Mouse (Mus musculus): ENCODE data around the gene Tmem132c. TPM values are rescaled to one million over a fixed set of nuclear protein-coding genes. Genes with fewer than 3 reads are reported as not detected.

Gene Tmem132c
- polyA plus RNA-seq, 1 experiment from 2014 or later, result 22.3 TPM

- ATAC-seq (ENCODE audit: low read depth) (no peak), DNase-seq (ENCODE audit: low spot score) (no peak)
- Histone ChIP-seq H3K27ac (replicated peaks; ENCODE audit: low read depth, low read length) (no peak overlapping the region), H3K27me3 (replicated peaks; ENCODE audit: control insufficient read depth, insufficient read depth, low read length) (no peaks in the 10 kb centered on the region), H3K9ac (ENCODE audit: low read depth, low read length) (no peak overlapping the region), H3K4me2 (ENCODE audit: low read depth, low read length) (no peak overlapping the region), H3K4me1 (ENCODE audit: control insufficient read depth, insufficient read depth, low read length) (no peaks in the 10 kb centered on the region), H3K9me3 (ENCODE audit: control insufficient read depth, low read length) (no peaks in the 10 kb centered on the region), H3K36me3 (ENCODE audit: control insufficient read depth, insufficient read depth, low read length) (no peaks in the 10 kb centered on the region), H3K4me3 (ENCODE audit: low read depth, low read length) (no peak overlapping the region)
- 93% methylated on average over 2 of the region's 2 CpGs for WGBS
These were observed 295.9 kb downstream of the Tmem132c start for GRCm38 (mm10) chr5:127537508-127537907.

DNA sequence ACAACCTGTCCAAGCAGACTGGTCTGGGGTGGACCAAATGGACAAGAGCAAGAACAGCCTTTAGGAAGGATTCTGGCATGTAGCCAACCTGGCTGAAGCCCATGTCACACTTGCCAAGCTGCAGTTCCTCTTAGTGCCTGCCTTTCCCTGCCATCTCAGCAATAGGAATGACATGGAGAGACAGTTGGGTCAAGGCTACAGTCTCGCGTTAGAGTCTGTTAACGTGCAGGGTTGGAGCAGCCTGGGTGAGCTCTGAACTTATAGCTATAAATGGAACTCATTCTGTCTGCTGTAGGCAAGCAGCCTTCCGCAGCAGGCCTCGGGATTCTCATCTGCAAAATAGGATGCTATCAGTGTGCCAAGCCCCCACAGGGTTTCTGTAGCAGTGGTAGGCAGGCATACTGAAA lies 305.0 kb downstream of the Tmem132c start:
- no peak overlapping the region for H3K4me3 ChIP-seq (ENCODE audit: low read depth, low read length)
- no peaks in the 10 kb centered on the region for H3K4me1 ChIP-seq (ENCODE audit: control insufficient read depth, insufficient read depth, low read length)
- H3K9me3 ChIP-seq (ENCODE audit: control insufficient read depth, low read length), result no peaks in the 10 kb centered on the region
- DNase-seq (ENCODE audit: low spot score), result no peak
- no peak overlapping the region for H3K4me2 ChIP-seq (ENCODE audit: low read depth, low read length)
- no peak overlapping the region for H3K27ac ChIP-seq (replicated peaks; ENCODE audit: low read depth, low read length)
- no peaks in the 10 kb centered on the region for H3K36me3 ChIP-seq (ENCODE audit: control insufficient read depth, insufficient read depth, low read length)
- H3K27me3 ChIP-seq (replicated peaks; ENCODE audit: control insufficient read depth, insufficient read depth, low read length), result no peaks in the 10 kb centered on the region
- no peak overlapping the region for H3K9ac ChIP-seq (ENCODE audit: low read depth, low read length)
- ATAC-seq (ENCODE audit: low read depth), result no peak
- 90% methylated on average over 5 of the region's 5 CpGs for WGBS

- H3K36me3 ChIP-seq (ENCODE audit: control insufficient read depth, insufficient read depth, low read length), result no peaks in the 10 kb centered on the region; the same call in 1 of the 2 replicates
- no peak overlapping the region for H3K9ac ChIP-seq (ENCODE audit: low read depth, low read length)
- DNase-seq (ENCODE audit: low spot score), result no peak
- H3K27ac ChIP-seq (replicated peaks; ENCODE audit: low read depth, low read length), result no peak overlapping the region
- H3K4me3 ChIP-seq (ENCODE audit: low read depth, low read length), result no peak overlapping the region
- ATAC-seq (ENCODE audit: low read depth), result no peak
- WGBS, result 82% methylated on average over 2 of the region's 2 CpGs
- no peaks in the 10 kb centered on the region for H3K27me3 ChIP-seq (replicated peaks; ENCODE audit: control insufficient read depth, insufficient read depth, low read length)
- H3K9me3 ChIP-seq (ENCODE audit: control insufficient read depth, low read length), result no peaks in the 10 kb centered on the region
- no peak overlapping the region for H3K4me2 ChIP-seq (ENCODE audit: low read depth, low read length)
- no peaks in the 10 kb centered on the region for H3K4me1 ChIP-seq (ENCODE audit: control insufficient read depth, insufficient read depth, low read length)
These were observed 306.5 kb downstream of the Tmem132c start for GRCm38 (mm10) chr5:127548136-127548535.

DNA sequence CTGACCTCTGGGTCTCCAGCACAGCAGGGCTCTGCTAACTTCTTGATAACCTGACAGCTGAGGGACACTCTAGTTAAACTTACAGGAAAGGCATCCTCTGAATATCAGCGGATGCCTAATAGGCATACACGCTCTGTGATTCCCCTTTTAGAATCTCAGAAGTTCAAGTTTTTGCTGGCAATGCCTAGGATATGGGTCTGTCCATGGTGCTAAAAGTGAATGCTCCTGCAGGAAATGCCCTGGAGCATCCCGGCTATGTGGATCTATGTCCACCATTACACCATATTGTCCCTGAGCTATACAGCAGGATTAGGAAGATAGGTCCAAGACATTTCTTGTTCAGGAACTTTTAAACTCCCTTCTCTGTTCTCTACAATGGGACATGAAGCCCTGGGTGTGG lies 319.5 kb downstream of the Tmem132c start:
- DNase-seq (ENCODE audit: low spot score), result no peak
- Histone ChIP-seq H3K9ac (ENCODE audit: low read depth, low read length) (no peak overlapping the region), H3K9me3 (ENCODE audit: control insufficient read depth, low read length) (no peaks in the 10 kb centered on the region), H3K27me3 (replicated peaks; ENCODE audit: control insufficient read depth, insufficient read depth, low read length) (no peaks in the 10 kb centered on the region), H3K27ac (replicated peaks; ENCODE audit: low read depth, low read length) (no peak overlapping the region), H3K4me2 (ENCODE audit: low read depth, low read length) (no peak overlapping the region), H3K4me3 (ENCODE audit: low read depth, low read length) (no peak overlapping the region), H3K36me3 (ENCODE audit: control insufficient read depth, insufficient read depth, low read length) (peaks cover 15% of the 10 kb centered on the region), H3K4me1 (ENCODE audit: control insufficient read depth, insufficient read depth, low read length) (no peaks in the 10 kb centered on the region)
- WGBS, result 77% methylated on average over 3 of the region's 3 CpGs
- no peak for ATAC-seq (ENCODE audit: low read depth)

DNA sequence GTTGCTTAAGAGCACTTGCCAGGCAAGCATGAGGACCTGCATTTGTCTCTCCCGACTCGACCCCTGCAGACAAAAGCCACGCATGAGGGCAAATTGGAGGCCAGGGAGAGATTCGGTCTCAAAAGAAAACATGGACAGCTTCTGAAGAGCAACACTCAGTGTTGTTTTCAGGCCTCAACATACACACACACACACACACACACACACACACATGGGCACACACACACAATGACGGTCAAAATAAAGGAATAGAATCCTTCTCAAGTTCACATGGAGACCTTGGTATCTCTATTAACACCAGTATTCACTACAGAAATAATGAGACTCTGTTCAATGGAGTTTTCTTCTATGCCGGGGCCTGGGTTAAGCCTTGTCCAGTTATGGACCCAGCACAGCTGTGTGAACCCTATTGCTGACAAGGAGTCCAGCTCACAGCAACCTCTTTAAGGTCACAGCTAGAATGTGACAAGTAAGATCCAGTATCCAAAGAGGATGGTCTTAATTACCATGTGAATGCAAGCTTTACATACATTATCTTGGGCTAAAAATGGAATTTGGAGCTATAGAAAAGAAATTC lies 325.6 kb downstream of the Tmem132c start:
- Histone ChIP-seq H3K27ac (replicated peaks; ENCODE audit: low read depth, low read length) (no peak overlapping the region), H3K4me2 (ENCODE audit: low read depth, low read length) (no peak overlapping the region), H3K36me3 (ENCODE audit: control insufficient read depth, insufficient read depth, low read length) (peaks cover 15% of the 10 kb centered on the region), H3K9ac (ENCODE audit: low read depth, low read length) (no peak overlapping the region), H3K27me3 (replicated peaks; ENCODE audit: control insufficient read depth, insufficient read depth, low read length) (no peaks in the 10 kb centered on the region), H3K4me3 (ENCODE audit: low read depth, low read length) (no peak overlapping the region), H3K4me1 (ENCODE audit: control insufficient read depth, insufficient read depth, low read length) (no peaks in the 10 kb centered on the region), H3K9me3 (ENCODE audit: control insufficient read depth, low read length) (no peaks in the 10 kb centered on the region)
- DNase-seq (ENCODE audit: low spot score) (no peak), ATAC-seq (ENCODE audit: low read depth) (no peak)
- WGBS, result 78% methylated on average over 6 of the region's 6 CpGs

DNA sequence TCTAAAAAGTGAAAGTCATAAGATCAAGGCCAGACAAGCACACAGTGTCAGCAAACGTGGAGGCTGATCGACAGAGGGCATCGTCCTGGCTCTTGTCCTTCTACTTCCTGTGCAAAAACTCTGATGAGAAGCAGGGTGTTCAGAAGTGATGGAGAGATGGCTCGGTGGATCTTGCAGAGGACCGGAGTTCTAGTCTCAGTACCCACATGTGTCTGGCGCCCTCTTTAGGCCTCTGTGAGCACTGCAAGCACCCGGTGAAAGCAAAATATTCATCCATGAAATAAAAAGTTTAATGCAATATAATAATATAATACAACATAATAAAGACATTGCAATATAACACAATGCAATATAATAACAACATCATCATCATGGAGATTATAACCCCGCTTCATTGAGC lies 335.8 kb downstream of the Tmem132c start:
- no peak overlapping the region for H3K4me3 ChIP-seq (ENCODE audit: low read depth, low read length)
- DNase-seq (ENCODE audit: low spot score), result no peak
- WGBS, result 54% methylated on average over 8 of the region's 8 CpGs

DNA sequence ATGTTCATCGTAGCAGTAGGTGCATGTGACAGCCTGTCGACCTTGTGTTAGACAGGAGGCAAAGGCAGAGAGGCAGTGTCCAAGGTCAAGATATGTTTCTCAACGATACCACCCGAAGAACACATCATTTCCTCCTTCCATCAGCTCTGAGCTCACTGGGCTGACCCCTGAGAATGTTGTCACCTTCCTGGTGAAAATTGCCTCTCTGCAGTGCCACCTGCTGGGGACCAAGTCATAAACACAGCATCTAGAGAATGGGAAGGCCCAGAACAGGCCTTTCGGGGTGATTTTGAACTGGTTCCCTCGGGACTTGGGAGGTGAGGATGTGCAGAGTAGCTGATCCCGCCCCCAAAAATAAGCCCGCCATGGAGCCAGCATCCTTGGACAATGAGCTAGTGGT lies 342.1 kb downstream of the Tmem132c start:
- 85% methylated on average over 8 of the region's 8 CpGs for WGBS
- Histone ChIP-seq H3K36me3 (ENCODE audit: control insufficient read depth, insufficient read depth, low read length) (no peaks in the 10 kb centered on the region), H3K9me3 (ENCODE audit: control insufficient read depth, low read length) (no peaks in the 10 kb centered on the region), H3K27me3 (replicated peaks; ENCODE audit: control insufficient read depth, insufficient read depth, low read length) (no peaks in the 10 kb centered on the region), H3K4me2 (ENCODE audit: low read depth, low read length) (no peak overlapping the region), H3K4me3 (ENCODE audit: low read depth, low read length) (no peak overlapping the region), H3K4me1 (ENCODE audit: control insufficient read depth, insufficient read depth, low read length) (no peaks in the 10 kb centered on the region), H3K27ac (replicated peaks; ENCODE audit: low read depth, low read length) (no peak overlapping the region), H3K9ac (ENCODE audit: low read depth, low read length) (no peak overlapping the region)
- no peak for ATAC-seq (ENCODE audit: low read depth)
- DNase-seq (ENCODE audit: low spot score), result no peak

More for the DNA sequence above, 335.8 kb downstream of the Tmem132c start:
- Histone ChIP-seq H3K4me1 (ENCODE audit: control insufficient read depth, insufficient read depth, low read length) (no peaks in the 10 kb centered on the region), H3K27me3 (replicated peaks; ENCODE audit: control insufficient read depth, insufficient read depth, low read length) (no peaks in the 10 kb centered on the region), H3K27ac (replicated peaks; ENCODE audit: low read depth, low read length) (no peak overlapping the region), H3K4me2 (ENCODE audit: low read depth, low read length) (no peak overlapping the region), H3K9ac (ENCODE audit: low read depth, low read length) (no peak overlapping the region), H3K36me3 (ENCODE audit: control insufficient read depth, insufficient read depth, low read length) (no peaks in the 10 kb centered on the region), H3K9me3 (ENCODE audit: control insufficient read depth, low read length) (no peaks in the 10 kb centered on the region)
- no peak for ATAC-seq (ENCODE audit: low read depth)

DNA sequence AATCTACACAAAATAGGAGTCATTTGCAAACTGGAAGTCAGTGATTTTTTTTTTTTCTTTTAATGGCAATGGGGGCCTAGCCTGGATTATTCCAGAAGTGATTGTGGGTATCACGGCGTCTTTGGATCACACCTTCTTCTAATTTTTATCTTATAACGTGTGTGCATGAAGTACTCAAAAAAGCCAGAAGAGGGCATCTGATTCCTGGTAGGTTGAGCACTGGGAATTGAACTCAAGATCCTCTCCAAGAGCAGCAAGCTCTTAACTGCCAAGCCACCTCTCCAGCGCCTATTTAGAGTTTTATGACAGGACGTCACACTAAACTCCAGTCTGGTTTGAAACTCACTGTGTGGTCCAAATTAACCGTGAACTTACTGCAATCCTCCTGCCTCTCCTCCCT lies 346.2 kb downstream of the Tmem132c start:
- Histone ChIP-seq H3K9me3 (ENCODE audit: control insufficient read depth, low read length) (no peaks in the 10 kb centered on the region), H3K4me2 (ENCODE audit: low read depth, low read length) (no peak overlapping the region), H3K4me1 (ENCODE audit: control insufficient read depth, insufficient read depth, low read length) (no peaks in the 10 kb centered on the region), H3K36me3 (ENCODE audit: control insufficient read depth, insufficient read depth, low read length) (0 out of 2 replicates have a peak, but pooled peaks cover 13% of the 10 kb centered on the region), H3K4me3 (ENCODE audit: low read depth, low read length) (no peak overlapping the region), H3K9ac (ENCODE audit: low read depth, low read length) (no peak overlapping the region), H3K27me3 (replicated peaks; ENCODE audit: control insufficient read depth, insufficient read depth, low read length) (no peaks in the 10 kb centered on the region), H3K27ac (replicated peaks; ENCODE audit: low read depth, low read length) (no peak overlapping the region)
- ATAC-seq (ENCODE audit: low read depth), result no peak
- DNase-seq (ENCODE audit: low spot score), result no peak
- 74% methylated on average over 6 of the region's 6 CpGs for whole genome bisulfite sequencing

DNA sequence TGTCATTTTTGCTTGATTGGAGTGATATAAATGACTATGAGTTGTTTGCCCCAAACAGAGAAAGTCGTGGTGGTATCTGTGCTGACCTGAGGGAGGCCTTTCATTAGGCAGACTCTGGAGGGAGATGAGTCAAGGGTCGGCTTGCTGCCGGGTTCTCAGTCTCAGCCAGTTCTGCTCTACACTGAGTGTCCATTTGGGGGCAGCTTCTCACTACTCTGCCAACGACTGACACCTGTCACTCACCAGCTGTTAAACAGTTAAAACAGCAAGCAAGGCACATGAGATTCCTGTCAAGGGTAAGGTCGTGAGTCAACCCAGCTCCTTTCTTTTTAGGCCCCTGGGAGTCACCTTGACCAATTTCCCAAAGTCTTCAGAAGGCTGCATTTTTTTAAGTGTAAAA lies 350.8 kb downstream of the Tmem132c start:
- 78% methylated on average over 5 of the region's 5 CpGs for WGBS
- Histone ChIP-seq H3K27ac (replicated peaks; ENCODE audit: low read depth, low read length) (no peak overlapping the region), H3K4me1 (ENCODE audit: control insufficient read depth, insufficient read depth, low read length) (no peaks in the 10 kb centered on the region), H3K4me3 (ENCODE audit: low read depth, low read length) (no peak overlapping the region), H3K36me3 (ENCODE audit: control insufficient read depth, insufficient read depth, low read length) (peaks cover 59% of the 10 kb centered on the region), H3K4me2 (ENCODE audit: low read depth, low read length) (no peak overlapping the region), H3K9me3 (ENCODE audit: control insufficient read depth, low read length) (no peaks in the 10 kb centered on the region), H3K9ac (ENCODE audit: low read depth, low read length) (no peak overlapping the region), H3K27me3 (replicated peaks; ENCODE audit: control insufficient read depth, insufficient read depth, low read length) (no peaks in the 10 kb centered on the region)
- ATAC-seq (ENCODE audit: low read depth), result no peak
- no peak for DNase-seq (ENCODE audit: low spot score)

Data from embryonic facial prominence, embryonic 14.5 days (tissue).